Mouse (Mus musculus): ENCODE measurements at regions not wholly inside any gene's neighbourhood (a gene's known extent, or its start where the extent isn't known, plus 50 kb on each side); places are given as distances from the start of the nearest gene placed in this dataset.

- Histone ChIP-seq H3K36me3 (no peaks in the 10 kb centered on the region), H3K4me3 (replicated peaks) (no peak overlapping the region), H3K27ac (replicated peaks) (peak overlapping the region; percentile 78), H3K4me2 (peak overlapping the region; percentile 45), H3K9ac (replicated peaks) (0 out of 2 replicates have a peak overlapping the region, but pooled peaks have one; percentile 10), H3K27me3 (replicated peaks) (no peaks in the 10 kb centered on the region), H3K4me1 (peaks cover 26% of the 10 kb centered on the region), H3K9me3 (replicated peaks) (no peaks in the 10 kb centered on the region)
- WGBS = 13% methylated on average over 12 of the region's 12 CpGs
- peak; percentile 56; the same call in 1 of the 2 replicates for ATAC-seq (ENCODE audit: low FRiP score)
Measured at GRCm38 (mm10) chr2:75246082-75246743, 412.8 kb upstream of the Hnrnpa3 start.

GRCm38 (mm10) chr2:75248251-75248650, 410.8 kb upstream of the Hnrnpa3 start:
- Histone ChIP-seq H3K27ac (replicated peaks) (no peak overlapping the region), H3K9me3 (replicated peaks) (no peaks in the 10 kb centered on the region), H3K4me3 (replicated peaks) (no peak overlapping the region), H3K4me2 (no peak overlapping the region), H3K4me1 (peaks cover 34% of the 10 kb centered on the region), H3K27me3 (replicated peaks) (no peaks in the 10 kb centered on the region), H3K36me3 (no peaks in the 10 kb centered on the region), H3K9ac (replicated peaks) (no peak overlapping the region)
- ATAC-seq (ENCODE audit: low FRiP score) = no peak
- WGBS = 27% methylated on average over 5 of the region's 5 CpGs

- H3K27ac ChIP-seq (replicated peaks) = no peak overlapping the region
- H3K36me3 ChIP-seq = no peaks in the 10 kb centered on the region
- no peak overlapping the region for H3K9ac ChIP-seq (replicated peaks)
- H3K4me1 ChIP-seq = peaks cover 18% of the 10 kb centered on the region
- H3K9me3 ChIP-seq (replicated peaks) = no peaks in the 10 kb centered on the region
- H3K4me2 ChIP-seq = no peak overlapping the region
- 88% methylated on average over 1 of the region's 1 CpGs for WGBS
- H3K27me3 ChIP-seq (replicated peaks) = no peaks in the 10 kb centered on the region
- H3K4me3 ChIP-seq (replicated peaks) = no peak overlapping the region
- no peak for ATAC-seq (ENCODE audit: low FRiP score)
Measured at GRCm38 (mm10) chr2:75250507-75250906, 408.6 kb upstream of the Hnrnpa3 start.

- Histone ChIP-seq H3K4me1 (peaks cover 9% of the 10 kb centered on the region), H3K27ac (replicated peaks) (0 out of 2 replicates have a peak overlapping the region, but pooled peaks have one; percentile 9), H3K27me3 (replicated peaks) (no peaks in the 10 kb centered on the region), H3K4me2 (no peak overlapping the region), H3K36me3 (no peaks in the 10 kb centered on the region), H3K9ac (replicated peaks) (no peak overlapping the region), H3K4me3 (replicated peaks) (no peak overlapping the region), H3K9me3 (replicated peaks) (no peaks in the 10 kb centered on the region)
- no peak for ATAC-seq (ENCODE audit: low FRiP score)
- 17% methylated on average over 8 of the region's 8 CpGs for WGBS
Measured at GRCm38 (mm10) chr2:75252829-75253228, 406.2 kb upstream of the Hnrnpa3 start.

GRCm38 (mm10) chr2:75265218-75265617, 393.8 kb upstream of the Hnrnpa3 start:
- no peak overlapping the region for H3K4me2 ChIP-seq
- H3K27me3 ChIP-seq (replicated peaks) = no peaks in the 10 kb centered on the region
- H3K27ac ChIP-seq (replicated peaks) = peak overlapping the region; percentile 54
- H3K9me3 ChIP-seq (replicated peaks) = no peaks in the 10 kb centered on the region
- WGBS = 56% methylated on average over 7 of the region's 7 CpGs
- H3K4me3 ChIP-seq (replicated peaks) = no peak overlapping the region
- H3K36me3 ChIP-seq = no peaks in the 10 kb centered on the region
- 0 out of 2 replicates have a peak, but pooled peaks have one; percentile 37 for ATAC-seq (ENCODE audit: low FRiP score)
- no peak overlapping the region for H3K9ac ChIP-seq (replicated peaks)
- H3K4me1 ChIP-seq = peaks cover 27% of the 10 kb centered on the region

- H3K9me3 ChIP-seq (replicated peaks) = no peaks in the 10 kb centered on the region
- H3K27me3 ChIP-seq (replicated peaks) = no peaks in the 10 kb centered on the region
- peak overlapping the region; percentile 54 for H3K27ac ChIP-seq (replicated peaks)
- peak; percentile 72 for ATAC-seq (ENCODE audit: low FRiP score)
- 41% methylated on average over 19 of the region's 19 CpGs for WGBS
- peaks cover 27% of the 10 kb centered on the region for H3K4me1 ChIP-seq
- H3K4me3 ChIP-seq (replicated peaks) = no peak overlapping the region
- H3K36me3 ChIP-seq = no peaks in the 10 kb centered on the region
- no peak overlapping the region for H3K9ac ChIP-seq (replicated peaks)
- H3K4me2 ChIP-seq = no peak overlapping the region
Measured at GRCm38 (mm10) chr2:75265739-75266699, 393.0 kb upstream of the Hnrnpa3 start.

- no peak for ATAC-seq (ENCODE audit: low FRiP score)
- H3K4me3 ChIP-seq (replicated peaks) = no peak overlapping the region
- peaks cover 27% of the 10 kb centered on the region for H3K4me1 ChIP-seq
- no peak overlapping the region for H3K9ac ChIP-seq (replicated peaks)
- no peak overlapping the region for H3K27ac ChIP-seq (replicated peaks)
- WGBS = 79% methylated on average over 3 of the region's 3 CpGs
- no peaks in the 10 kb centered on the region for H3K9me3 ChIP-seq (replicated peaks)
- H3K4me2 ChIP-seq = no peak overlapping the region
- no peaks in the 10 kb centered on the region for H3K36me3 ChIP-seq
- H3K27me3 ChIP-seq (replicated peaks) = 0 out of 2 replicates have a peak, but pooled peaks cover 6% of the 10 kb centered on the region
Measured at GRCm38 (mm10) chr2:75267949-75268348, 391.1 kb upstream of the Hnrnpa3 start.

GRCm38 (mm10) chr2:75269446-75269845, 389.6 kb upstream of the Hnrnpa3 start:
- 25% methylated on average over 8 of the region's 8 CpGs for WGBS
- Histone ChIP-seq H3K27me3 (replicated peaks) (0 out of 2 replicates have a peak, but pooled peaks cover 6% of the 10 kb centered on the region), H3K9me3 (replicated peaks) (no peaks in the 10 kb centered on the region), H3K4me1 (peaks cover 27% of the 10 kb centered on the region), H3K9ac (replicated peaks) (no peak overlapping the region), H3K4me3 (replicated peaks) (no peak overlapping the region), H3K36me3 (no peaks in the 10 kb centered on the region), H3K27ac (replicated peaks) (no peak overlapping the region), H3K4me2 (no peak overlapping the region)
- ATAC-seq (ENCODE audit: low FRiP score) = no peak

- Histone ChIP-seq H3K4me2 (no peak overlapping the region), H3K36me3 (no peaks in the 10 kb centered on the region), H3K27me3 (replicated peaks) (0 out of 2 replicates have a peak, but pooled peaks cover 6% of the 10 kb centered on the region), H3K27ac (replicated peaks) (no peak overlapping the region), H3K9ac (replicated peaks) (no peak overlapping the region), H3K4me3 (replicated peaks) (no peak overlapping the region), H3K9me3 (replicated peaks) (no peaks in the 10 kb centered on the region), H3K4me1 (peaks cover 22% of the 10 kb centered on the region)
- 90% methylated on average over 4 of the region's 4 CpGs for WGBS
- ATAC-seq (ENCODE audit: low FRiP score) = no peak
Measured at GRCm38 (mm10) chr2:75270115-75270514, 388.9 kb upstream of the Hnrnpa3 start.

- ATAC-seq (ENCODE audit: low FRiP score) = no peak
- H3K36me3 ChIP-seq = no peaks in the 10 kb centered on the region
Measured at GRCm38 (mm10) chr2:75287900-75288299, 371.2 kb upstream of the Hnrnpa3 start.

GRCm38 (mm10) chr2:75291674-75292073, 367.4 kb upstream of the Hnrnpa3 start:
- Histone ChIP-seq H3K9ac (replicated peaks) (no peak overlapping the region), H3K36me3 (no peaks in the 10 kb centered on the region), H3K27me3 (replicated peaks) (no peaks in the 10 kb centered on the region), H3K4me1 (peaks cover 8% of the 10 kb centered on the region; the same call in 1 of the 2 replicates), H3K4me2 (no peak overlapping the region), H3K27ac (replicated peaks) (no peak overlapping the region), H3K4me3 (replicated peaks) (no peak overlapping the region), H3K9me3 (replicated peaks) (no peaks in the 10 kb centered on the region)
- no peak for ATAC-seq (ENCODE audit: low FRiP score)
- 61% methylated on average over 2 of the region's 2 CpGs for WGBS

More at GRCm38 (mm10) chr2:75287900-75288299, 371.2 kb upstream of the Hnrnpa3 start:
- no peak overlapping the region for H3K4me2 ChIP-seq
- H3K4me3 ChIP-seq (replicated peaks) = no peak overlapping the region
- H3K27me3 ChIP-seq (replicated peaks) = no peaks in the 10 kb centered on the region
- no peak overlapping the region for H3K9ac ChIP-seq (replicated peaks)
- no peaks in the 10 kb centered on the region for H3K9me3 ChIP-seq (replicated peaks)
- no peak overlapping the region for H3K27ac ChIP-seq (replicated peaks)
- peaks cover 8% of the 10 kb centered on the region; the same call in 1 of the 2 replicates for H3K4me1 ChIP-seq
- WGBS = 91% methylated on average over 1 of the region's 1 CpGs

Data from neural tube, embryonic 15.5 days (tissue).